Mouse (Mus musculus) kidney, adult 2 months (tissue): ENCODE measurements at regions not wholly inside any gene's neighbourhood (a gene's known extent, or its start where the extent isn't known, plus 50 kb on each side); places are given as distances from the start of the nearest gene placed in this dataset.

Experiments used
- DNase-seq: peaks from one replicate; pipeline ENCODE4 v3.0.0; 2021
- H3K27ac ChIP-seq: fragments of 200-500 bp; 2 replicates; pipeline ENCODE4 v1.5.1; 2012; ENCODE audit warnings: low read depth, low read length, control low read depth, inconsistent platforms; ENCODE audit not compliant: insufficient read depth
- H3K27me3 ChIP-seq: fragments of 200-500 bp; replicated peaks from 2 replicates; pipeline ENCODE4 v1.6.1; 2012; ENCODE audit warnings: mild to moderate bottlenecking, moderate library complexity, low read length, inconsistent platforms; ENCODE audit not compliant: control insufficient read depth, insufficient read depth
- H3K36me3 ChIP-seq: fragments of 200-500 bp; 2 replicates; pipeline ENCODE4 v1.6.1; 2012; ENCODE audit warnings: mild to moderate bottlenecking, moderate library complexity, low read length, inconsistent platforms; ENCODE audit not compliant: control insufficient read depth, insufficient read depth
- H3K4me1 ChIP-seq: fragments of 200-500 bp; 2 replicates; pipeline ENCODE4 v1.6.1; 2011; ENCODE audit warnings: low read length; ENCODE audit not compliant: control insufficient read depth, insufficient read depth
- H3K4me3 ChIP-seq: fragments of 200-500 bp; 2 replicates; pipeline ENCODE4 v1.5.1; 2011; ENCODE audit warnings: mild to moderate bottlenecking, low read depth, low read length, control low read depth; ENCODE audit not compliant: insufficient read depth
- CTCF ChIP-seq: fragments of 200-500 bp; conservative IDR thresholded peaks from 2 replicates; pipeline ENCODE4 v1.5.1; 2011; ENCODE audit warnings: low read depth, mild to moderate bottlenecking, control low read depth, low read length, moderate library complexity, mixed read lengths; ENCODE audit not compliant: insufficient read depth, insufficient read length
- POLR2A ChIP-seq: fragments of 200-500 bp; IDR thresholded peaks from one replicate; pipeline ENCODE4 v1.6.1; 2011; ENCODE audit warnings: low read depth, low read length, control low read depth
- WGBS: fragments of 180-500 bp; shearing (Covaris S2); methylation state at CpG from one replicate; pipeline ENCODE4 v1.1.7; 2018; 5-methylcytosine and 5-hydroxymethylcytosine counted together

- Histone ChIP-seq H3K4me1 (no peaks in the 10 kb centered on the region), H3K27me3 (no peaks in the 10 kb centered on the region), H3K36me3 (no peaks in the 10 kb centered on the region), H3K4me3 (no peak overlapping the region), H3K27ac (no peak overlapping the region)
- no peak for DNase-seq
- TF ChIP-seq CTCF (no peak), POLR2A (no peak)
- WGBS: 88% methylated on average over 5 of the region's 5 CpGs
Measured at GRCm38 (mm10) chr15:88514091-88514490, 86.0 kb upstream of the Zdhhc25 start.

- Histone ChIP-seq H3K36me3 (no peaks in the 10 kb centered on the region), H3K4me1 (no peaks in the 10 kb centered on the region), H3K4me3 (no peak overlapping the region), H3K27ac (no peak overlapping the region), H3K27me3 (no peaks in the 10 kb centered on the region)
- DNase-seq: no peak
- TF ChIP-seq CTCF (no peak), POLR2A (no peak)
- WGBS: 89% methylated on average over 1 of the region's 1 CpGs
Measured at GRCm38 (mm10) chr15:88531218-88531617, 68.9 kb upstream of the Zdhhc25 start.

- no peaks in the 10 kb centered on the region for H3K4me1 ChIP-seq
- no peak overlapping the region for H3K27ac ChIP-seq
- DNase-seq: no peak
- no peaks in the 10 kb centered on the region for H3K27me3 ChIP-seq
- H3K4me3 ChIP-seq: no peak overlapping the region
- no peaks in the 10 kb centered on the region for H3K36me3 ChIP-seq
- TF ChIP-seq CTCF (no peak), POLR2A (no peak)
- 50% methylated on average over 5 of the region's 5 CpGs for WGBS
Measured at GRCm38 (mm10) chr15:88532008-88532407, 68.1 kb upstream of the Zdhhc25 start.

GRCm38 (mm10) chr15:88533354-88533753, 66.7 kb upstream of the Zdhhc25 start:
- WGBS: 56% methylated on average over 7 of the region's 7 CpGs
- no peaks in the 10 kb centered on the region for H3K27me3 ChIP-seq
- no peak for DNase-seq
- H3K4me1 ChIP-seq: no peaks in the 10 kb centered on the region
- TF ChIP-seq POLR2A (no peak), CTCF (no peak)
- H3K36me3 ChIP-seq: no peaks in the 10 kb centered on the region
- H3K4me3 ChIP-seq: no peak overlapping the region
- no peak overlapping the region for H3K27ac ChIP-seq

GRCm38 (mm10) chr15:88535516-88535915, 64.6 kb upstream of the Zdhhc25 start:
- no peaks in the 10 kb centered on the region for H3K27me3 ChIP-seq
- H3K4me3 ChIP-seq: no peak overlapping the region
- no peaks in the 10 kb centered on the region for H3K36me3 ChIP-seq
- TF ChIP-seq POLR2A (no peak), CTCF (no peak)
- H3K4me1 ChIP-seq: no peaks in the 10 kb centered on the region
- WGBS: 28% methylated on average over 2 of the region's 2 CpGs
- DNase-seq: no peak
- no peak overlapping the region for H3K27ac ChIP-seq

GRCm38 (mm10) chr15:88537190-88537589, 62.9 kb upstream of the Zdhhc25 start:
- TF ChIP-seq POLR2A: no peak
- peak; percentile 58 for TF ChIP-seq CTCF
- H3K36me3 ChIP-seq: no peaks in the 10 kb centered on the region
- H3K4me3 ChIP-seq: no peak overlapping the region
- peak; percentile 22 for DNase-seq
- no peak overlapping the region for H3K27ac ChIP-seq
- no peaks in the 10 kb centered on the region for H3K4me1 ChIP-seq
- H3K27me3 ChIP-seq: no peaks in the 10 kb centered on the region
- WGBS: 23% methylated on average over 10 of the region's 10 CpGs

- Histone ChIP-seq H3K4me3 (no peak overlapping the region), H3K27me3 (no peaks in the 10 kb centered on the region), H3K4me1 (no peaks in the 10 kb centered on the region), H3K27ac (no peak overlapping the region), H3K36me3 (no peaks in the 10 kb centered on the region)
- TF ChIP-seq POLR2A (no peak), CTCF (no peak)
- DNase-seq: no peak
- 60% methylated on average over 2 of the region's 2 CpGs for WGBS
Measured at GRCm38 (mm10) chr15:88542567-88542966, 57.5 kb upstream of the Zdhhc25 start.

GRCm38 (mm10) chr15:88544216-88544615, 55.9 kb upstream of the Zdhhc25 start:
- no peaks in the 10 kb centered on the region for H3K27me3 ChIP-seq
- TF ChIP-seq CTCF: no peak
- no peak for TF ChIP-seq POLR2A
- H3K4me3 ChIP-seq: no peak overlapping the region
- no peaks in the 10 kb centered on the region for H3K36me3 ChIP-seq
- DNase-seq: no peak
- no peak overlapping the region for H3K27ac ChIP-seq
- whole genome bisulfite sequencing: 66% methylated on average over 5 of the region's 5 CpGs
- no peaks in the 10 kb centered on the region for H3K4me1 ChIP-seq
